Mouse (Mus musculus): ENCODE measurements around the gene Tmem87b. TPM values are rescaled to one million over a fixed set of nuclear protein-coding genes. Genes with fewer than 3 reads are reported as not detected.

Gene Tmem87b
- 22.1 and 25.4 TPM in 2 replicates for polyA plus RNA-seq (2016; fragmentation: Nextera tagmentation; extraction: Ambion mirVana)

- Histone ChIP-seq H3K27me3 (ENCODE audit: insufficient read depth, poor library complexity, severe bottlenecking) (no peaks in the 10 kb centered on the region), H3K27ac (peak within 1 kb of the TSS; percentile 97), H3K36me3 (no peaks in the 10 kb centered on the region), H3K4me3 (peak within 1 kb of the TSS; percentile 90), H3K9me3 (no peaks in the 10 kb centered on the region), H3K4me1 (peaks cover 16% of the 10 kb centered on the region)
- DNase-seq (ENCODE audit: low spot score), result peak; percentile 98
- WGBS, result under 1% methylated on average over 59 of the region's 59 CpGs
These were observed at the start of gene Tmem87b for GRCm38 (mm10) chr2:128817786-128818681. Gene Tmem87b (plus strand): TSS chr2:128818118.

GRCm38 (mm10) chr2:128768545-128769247 is 49.2 kb upstream of the Tmem87b start:
- H3K36me3 ChIP-seq, result peaks cover 21% of the 10 kb centered on the region; the same call in 1 of the 2 replicates
- no peak overlapping the region for H3K27ac ChIP-seq
- no peaks in the 10 kb centered on the region for H3K4me1 ChIP-seq
- H3K9me3 ChIP-seq, result no peaks in the 10 kb centered on the region
- no peak for DNase-seq (ENCODE audit: low spot score)
- WGBS, result 77% methylated on average over 4 of the region's 4 CpGs
- H3K4me3 ChIP-seq, result no peak overlapping the region
- no peaks in the 10 kb centered on the region for H3K27me3 ChIP-seq (ENCODE audit: insufficient read depth, poor library complexity, severe bottlenecking)

DNA sequence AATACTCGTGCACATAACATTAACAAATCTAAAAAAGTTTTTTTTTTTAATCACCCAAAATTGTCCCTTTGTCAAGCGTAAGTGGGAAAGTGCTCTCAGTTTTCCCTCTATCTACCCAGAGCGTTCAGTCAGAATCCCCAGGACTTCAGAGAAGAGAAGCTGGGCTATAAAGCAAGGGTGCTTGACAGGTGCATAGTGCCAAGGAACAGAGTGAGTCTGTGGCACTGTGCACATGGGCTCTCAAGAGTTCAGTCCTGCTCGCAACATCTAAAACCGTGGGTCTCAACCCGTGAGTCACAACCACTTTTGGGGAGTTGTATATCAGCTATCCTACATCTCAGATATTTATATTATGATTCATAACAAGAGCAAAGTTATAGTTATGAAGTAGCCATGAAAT is 47.4 kb upstream of the Tmem87b start:
- no peak for DNase-seq (ENCODE audit: low spot score)
- WGBS, result 86% methylated on average over 6 of the region's 6 CpGs
- Histone ChIP-seq H3K4me3 (no peak overlapping the region), H3K4me1 (no peaks in the 10 kb centered on the region), H3K27ac (no peak overlapping the region), H3K27me3 (ENCODE audit: insufficient read depth, poor library complexity, severe bottlenecking) (no peaks in the 10 kb centered on the region), H3K9me3 (no peaks in the 10 kb centered on the region), H3K36me3 (peaks cover 18% of the 10 kb centered on the region; the same call in 1 of the 2 replicates)

DNA sequence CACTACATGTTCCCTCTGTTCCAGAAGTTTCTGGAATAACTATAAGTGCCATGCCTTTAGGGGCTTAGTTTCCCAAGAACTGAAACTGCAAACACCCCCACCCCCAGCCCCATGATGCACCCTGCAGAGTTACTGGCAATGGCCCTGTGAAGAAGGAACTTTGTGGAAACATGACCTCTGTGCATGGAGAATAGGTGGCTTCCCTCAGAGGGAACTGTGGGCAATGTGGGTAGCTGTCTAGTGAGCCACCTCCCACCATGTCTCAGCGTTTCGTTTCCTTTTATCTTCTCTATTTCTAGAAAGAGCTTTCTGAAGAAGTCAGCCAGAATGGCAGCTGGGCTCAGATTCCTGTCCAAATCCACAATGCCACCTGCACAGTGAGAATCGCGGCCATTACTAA is 46.9 kb upstream of the Tmem87b start:
- Histone ChIP-seq H3K36me3 (peaks cover 16% of the 10 kb centered on the region; the same call in 1 of the 2 replicates), H3K4me1 (no peaks in the 10 kb centered on the region), H3K27me3 (ENCODE audit: insufficient read depth, poor library complexity, severe bottlenecking) (no peaks in the 10 kb centered on the region), H3K4me3 (no peak overlapping the region), H3K27ac (no peak overlapping the region), H3K9me3 (no peaks in the 10 kb centered on the region)
- 83% methylated on average over 4 of the region's 4 CpGs for WGBS
- DNase-seq (ENCODE audit: low spot score), result no peak

DNA sequence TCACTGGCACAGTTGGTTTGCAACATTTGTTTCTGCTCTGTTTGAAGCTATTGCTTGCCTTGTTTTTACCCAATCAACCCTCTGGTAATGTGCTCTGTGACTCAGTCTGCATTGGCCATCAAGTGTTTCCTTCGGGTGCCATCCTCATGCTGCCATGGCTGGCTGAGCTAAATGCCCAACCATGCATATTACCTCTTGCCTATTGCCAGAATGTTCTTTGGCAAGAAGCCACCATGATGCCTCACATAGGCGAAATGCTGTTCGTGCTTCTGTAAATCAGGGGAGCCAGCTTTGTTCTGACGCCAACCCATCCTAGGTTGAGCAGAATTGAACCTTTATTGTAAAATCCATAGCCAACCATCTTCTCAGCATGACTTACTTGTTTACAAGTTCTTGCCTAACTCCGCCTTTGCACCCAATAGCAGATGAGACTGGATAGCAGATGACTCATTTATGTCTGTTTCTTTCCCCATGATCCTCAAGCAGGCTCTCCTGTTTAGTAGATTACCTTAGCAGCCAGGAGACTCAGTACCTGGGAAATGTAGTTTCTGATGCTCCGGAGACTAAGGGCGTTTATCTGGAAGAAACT is 46.1 kb upstream of the Tmem87b start:
- no peaks in the 10 kb centered on the region for H3K4me1 ChIP-seq
- peaks cover 16% of the 10 kb centered on the region; the same call in 1 of the 2 replicates for H3K36me3 ChIP-seq
- WGBS, result 90% methylated on average over 7 of the region's 7 CpGs
- no peaks in the 10 kb centered on the region for H3K9me3 ChIP-seq
- H3K4me3 ChIP-seq, result no peak overlapping the region
- H3K27ac ChIP-seq, result no peak overlapping the region
- no peak for DNase-seq (ENCODE audit: low spot score)
- H3K27me3 ChIP-seq (ENCODE audit: insufficient read depth, poor library complexity, severe bottlenecking), result no peaks in the 10 kb centered on the region

GRCm38 (mm10) chr2:128782231-128782630 is 35.7 kb upstream of the Tmem87b start:
- no peak overlapping the region for H3K27ac ChIP-seq
- H3K36me3 ChIP-seq, result peaks cover 18% of the 10 kb centered on the region; the same call in 1 of the 2 replicates
- no peak for DNase-seq (ENCODE audit: low spot score)
- H3K9me3 ChIP-seq, result no peaks in the 10 kb centered on the region
- H3K27me3 ChIP-seq (ENCODE audit: insufficient read depth, poor library complexity, severe bottlenecking), result no peaks in the 10 kb centered on the region
- no peak overlapping the region for H3K4me3 ChIP-seq
- H3K4me1 ChIP-seq, result no peaks in the 10 kb centered on the region
- WGBS, result 88% methylated on average over 5 of the region's 5 CpGs

DNA sequence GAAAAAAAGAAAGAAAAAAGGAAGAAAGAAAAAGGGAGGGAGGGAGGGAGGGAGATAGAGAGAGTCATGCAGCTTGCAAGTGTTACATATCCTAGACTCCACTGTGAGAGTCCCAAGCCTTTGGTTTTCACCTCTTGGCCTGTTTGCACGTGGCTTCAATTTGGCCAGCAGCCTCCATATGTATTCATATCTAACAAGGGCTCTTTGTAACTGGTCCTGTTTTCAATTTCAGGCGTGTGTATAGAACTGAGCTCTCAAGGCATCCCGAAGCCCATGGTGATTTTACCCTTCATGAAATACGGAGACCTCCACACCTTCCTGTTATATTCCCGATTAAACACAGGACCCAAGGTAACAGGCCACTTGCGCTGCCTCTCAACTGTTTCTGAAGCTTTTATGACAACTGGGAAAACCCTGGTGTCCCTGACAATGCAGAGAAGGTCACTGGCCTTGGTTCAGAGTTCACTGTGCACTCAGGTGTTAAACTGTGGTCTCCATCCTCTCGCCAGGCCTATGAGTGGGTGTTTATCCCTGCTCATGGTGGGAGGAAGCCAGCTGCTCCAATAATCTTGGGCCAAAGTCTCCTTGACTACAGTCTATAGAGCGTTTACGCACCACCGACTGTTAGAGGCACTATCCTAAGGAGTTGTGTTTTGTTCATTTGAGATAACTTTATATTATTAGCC is 34.1 kb upstream of the Tmem87b start:
- 83% methylated on average over 10 of the region's 10 CpGs for WGBS
- DNase-seq (ENCODE audit: low spot score), result no peak
- peaks cover 18% of the 10 kb centered on the region; the same call in 1 of the 2 replicates for H3K36me3 ChIP-seq
- H3K9me3 ChIP-seq, result no peaks in the 10 kb centered on the region
- H3K27me3 ChIP-seq (ENCODE audit: insufficient read depth, poor library complexity, severe bottlenecking), result no peaks in the 10 kb centered on the region
- H3K4me1 ChIP-seq, result no peaks in the 10 kb centered on the region
- H3K4me3 ChIP-seq, result no peak overlapping the region
- H3K27ac ChIP-seq, result no peak overlapping the region

DNA sequence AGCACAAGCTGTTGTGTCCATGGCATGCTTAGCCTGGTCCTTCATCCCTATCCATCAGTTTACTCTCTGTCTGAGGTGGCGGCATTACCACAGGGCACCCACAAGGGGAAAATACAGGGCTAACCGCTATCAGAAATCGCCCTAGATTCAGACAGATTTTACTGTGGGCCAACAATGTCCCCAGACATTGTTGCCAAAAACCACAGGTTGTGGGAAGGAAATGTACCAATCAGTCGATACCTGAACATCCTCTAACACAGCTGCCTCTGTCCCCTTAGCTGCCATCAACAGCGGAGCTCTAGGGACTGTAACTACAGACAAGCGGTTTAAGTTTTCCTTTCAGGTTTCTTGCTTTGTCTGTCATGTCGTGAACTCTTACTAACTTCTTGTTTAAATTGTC is 33.1 kb upstream of the Tmem87b start:
- Histone ChIP-seq H3K27me3 (ENCODE audit: insufficient read depth, poor library complexity, severe bottlenecking) (no peaks in the 10 kb centered on the region), H3K4me3 (no peak overlapping the region), H3K27ac (no peak overlapping the region), H3K36me3 (peaks cover 14% of the 10 kb centered on the region; the same call in 1 of the 2 replicates), H3K4me1 (no peaks in the 10 kb centered on the region), H3K9me3 (no peaks in the 10 kb centered on the region)
- 90% methylated on average over 7 of the region's 7 CpGs for WGBS
- DNase-seq (ENCODE audit: low spot score), result no peak

DNA sequence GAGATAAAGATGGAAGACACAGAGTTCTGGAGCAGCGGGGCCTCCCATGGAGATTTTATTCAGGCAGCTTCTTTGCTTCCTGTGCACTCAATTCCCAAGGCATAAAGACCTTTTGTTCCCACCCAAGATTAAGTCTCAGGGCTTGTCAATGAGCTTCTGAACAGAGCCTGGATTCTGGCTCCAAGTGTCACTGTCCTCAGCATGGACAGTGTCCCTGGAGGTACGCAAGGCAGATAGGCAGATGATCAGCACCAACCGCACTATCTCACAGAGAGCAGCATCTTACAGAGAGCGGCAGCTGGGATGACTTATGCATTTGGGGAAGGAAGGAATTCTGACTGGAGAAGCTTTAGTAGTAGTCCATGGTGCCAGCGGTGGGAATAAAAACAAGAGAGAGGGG is 31.6 kb upstream of the Tmem87b start:
- no peak overlapping the region for H3K4me3 ChIP-seq
- peaks cover 8% of the 10 kb centered on the region; the same call in 1 of the 2 replicates for H3K36me3 ChIP-seq
- H3K27me3 ChIP-seq (ENCODE audit: insufficient read depth, poor library complexity, severe bottlenecking), result no peaks in the 10 kb centered on the region
- no peak overlapping the region for H3K27ac ChIP-seq
- H3K4me1 ChIP-seq, result peaks cover 9% of the 10 kb centered on the region
- 64% methylated on average over 5 of the region's 5 CpGs for WGBS
- no peaks in the 10 kb centered on the region for H3K9me3 ChIP-seq
- DNase-seq (ENCODE audit: low spot score), result no peak

- Histone ChIP-seq H3K9me3 (no peaks in the 10 kb centered on the region), H3K36me3 (peaks cover 8% of the 10 kb centered on the region; the same call in 1 of the 2 replicates), H3K27me3 (ENCODE audit: insufficient read depth, poor library complexity, severe bottlenecking) (no peaks in the 10 kb centered on the region), H3K4me1 (peaks cover 9% of the 10 kb centered on the region), H3K4me3 (no peak overlapping the region), H3K27ac (no peak overlapping the region)
- WGBS, result 64% methylated on average over 1 of the region's 1 CpGs
- no peak for DNase-seq (ENCODE audit: low spot score)
These were observed 31.1 kb upstream of the Tmem87b start for GRCm38 (mm10) chr2:128786795-128787194.

DNA sequence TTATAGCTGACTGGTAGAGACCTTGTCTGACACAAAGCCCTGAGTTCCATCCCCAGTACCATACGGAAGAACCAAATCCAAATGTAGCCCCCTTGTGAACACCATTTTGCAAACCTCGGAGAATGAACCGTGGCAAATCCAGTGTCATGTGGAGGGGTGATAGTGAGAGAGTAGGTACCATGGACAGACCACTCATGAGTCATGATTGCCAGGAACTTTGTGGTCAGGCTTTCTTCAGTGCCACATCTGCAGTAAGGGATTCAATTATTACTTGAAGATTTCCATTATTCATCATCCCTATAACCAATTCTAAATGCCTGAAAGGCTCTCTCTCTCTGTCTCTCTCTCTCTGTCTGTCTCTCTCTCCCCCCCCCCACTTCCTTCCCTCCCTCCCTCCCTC is 30.1 kb upstream of the Tmem87b start:
- no peaks in the 10 kb centered on the region for H3K27me3 ChIP-seq (ENCODE audit: insufficient read depth, poor library complexity, severe bottlenecking)
- H3K4me1 ChIP-seq, result peaks cover 9% of the 10 kb centered on the region
- no peak overlapping the region for H3K4me3 ChIP-seq
- H3K27ac ChIP-seq, result no peak overlapping the region
- 86% methylated on average over 3 of the region's 3 CpGs for WGBS
- peaks cover 13% of the 10 kb centered on the region; the same call in 1 of the 2 replicates for H3K36me3 ChIP-seq
- H3K9me3 ChIP-seq, result no peaks in the 10 kb centered on the region
- DNase-seq (ENCODE audit: low spot score), result no peak

DNA sequence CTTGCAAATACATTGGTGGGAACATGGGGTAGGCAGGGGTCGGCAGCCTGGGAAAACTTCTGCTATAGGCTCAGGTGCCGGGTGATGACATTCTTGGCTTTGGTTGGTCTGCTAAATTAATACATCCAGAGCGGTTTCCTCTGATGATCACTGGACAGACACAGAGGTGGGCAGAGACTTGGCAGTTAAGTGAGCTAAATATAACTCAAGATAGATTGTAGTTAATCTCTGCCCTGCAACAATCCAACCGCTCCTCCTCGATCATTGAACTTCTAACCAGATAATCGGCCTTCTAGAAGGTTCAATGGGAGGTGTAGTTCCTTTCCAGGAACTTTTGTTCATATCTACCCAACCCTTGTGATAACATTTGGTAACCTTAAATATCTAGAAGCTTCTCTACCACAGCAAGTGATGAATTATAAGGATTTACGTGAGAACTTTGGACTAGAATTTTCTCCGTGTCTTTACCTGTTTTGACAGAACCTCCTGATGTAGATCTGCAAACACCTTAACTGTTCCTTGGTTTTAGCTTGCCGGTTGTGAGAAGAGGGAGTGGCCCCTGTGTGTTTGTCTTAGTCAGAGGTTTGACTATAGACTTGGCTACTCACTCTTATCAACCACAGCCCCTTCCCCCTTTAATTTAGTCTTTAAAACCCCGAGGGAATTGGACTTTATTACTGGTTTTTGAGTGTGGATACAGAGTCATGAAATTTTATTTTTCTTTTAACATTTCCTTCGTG is 26.9 kb upstream of the Tmem87b start:
- Histone ChIP-seq H3K4me1 (peaks cover 9% of the 10 kb centered on the region), H3K9me3 (no peaks in the 10 kb centered on the region), H3K27me3 (ENCODE audit: insufficient read depth, poor library complexity, severe bottlenecking) (no peaks in the 10 kb centered on the region), H3K27ac (no peak overlapping the region), H3K4me3 (no peak overlapping the region), H3K36me3 (peaks cover 31% of the 10 kb centered on the region)
- WGBS, result 65% methylated on average over 11 of the region's 11 CpGs
- DNase-seq (ENCODE audit: low spot score), result no peak
